Mouse (Mus musculus) neural tube, embryonic 11.5 days (tissue): ENCODE results near the gene Tmem125. TPM values are rescaled to one million over a fixed set of nuclear protein-coding genes. Genes with fewer than 3 reads are reported as not detected.
A peak's percentile ranks its signal among the peaks of the same experiment; 100 is the strongest.

Experiments
- ATAC-seq: fragments of 200-750 bp; cut with Nextera tagmentation; 2 replicates; pipeline ENCODE4 v1.8.0; 2017; ENCODE audit warnings: moderate number of reproducible peaks, mild to moderate bottlenecking, moderate TSS enrichment, moderate library complexity; ENCODE audit not compliant: insufficient read depth, low FRiP score, low TSS enrichment
- DNase-seq: peaks from one replicate; pipeline ENCODE4 v3.0.0-alpha.2; 2015; ENCODE audit warnings: low spot score
- H3K27ac ChIP-seq: fragments of 300-500 bp; sonication (generic); 2 replicates; pipeline ENCODE4 v1.5.1; 2014; ENCODE audit warnings: low read depth, mild to moderate bottlenecking, low read length
- H3K27me3 ChIP-seq: fragments of 300-500 bp; sonication (generic); 2 replicates; pipeline ENCODE4 v1.6.1; 2014; ENCODE audit warnings: mild to moderate bottlenecking, low read length, mixed read lengths; ENCODE audit not compliant: control insufficient read depth, insufficient read depth
- H3K36me3 ChIP-seq: fragments of 300-500 bp; sonication (generic); 2 replicates; pipeline ENCODE4 v1.6.1; 2014; ENCODE audit warnings: mild to moderate bottlenecking, low read length, moderate library complexity, mixed read lengths; ENCODE audit not compliant: control insufficient read depth, insufficient read depth
- H3K4me1 ChIP-seq: fragments of 300-500 bp; sonication (generic); 2 replicates; pipeline ENCODE4 v1.6.1; 2014; ENCODE audit warnings: low read length, mixed read lengths; ENCODE audit not compliant: control insufficient read depth, insufficient read depth
- H3K4me2 ChIP-seq: fragments of 300-500 bp; sonication (generic); 2 replicates; pipeline ENCODE4 v1.6.1; 2014; ENCODE audit warnings: low read depth, mild to moderate bottlenecking, moderate library complexity
- H3K4me3 ChIP-seq: fragments of 300-500 bp; sonication (generic); 2 replicates; pipeline ENCODE4 v1.5.1; 2014; ENCODE audit warnings: low read depth, low read length
- H3K9ac ChIP-seq: fragments of 300-500 bp; sonication (generic); 2 replicates; pipeline ENCODE4 v1.6.1; 2014; ENCODE audit warnings: mild to moderate bottlenecking, low read length
- H3K9me3 ChIP-seq: fragments of 300-500 bp; sonication (generic); 2 replicates; pipeline ENCODE4 v1.6.1; 2016; ENCODE audit warnings: low read length; ENCODE audit not compliant: control insufficient read depth
- WGBS: fragments of 180-500 bp; shearing (Covaris S2); extraction: QIAGEN DNeasy Blood & Tissue Kit; methylation state at CpG from one replicate; pipeline ENCODE4 v1.1.7; 2014; 5-methylcytosine and 5-hydroxymethylcytosine counted together
- polyA plus RNA-seq: library from polyadenylated mRNA; unstranded; fragments of >200 nt; fragmentation: Nextera tagmentation; extraction: Ambion mirVana; gene quantifications from 2 replicates; pipeline ENCODE4 v1.2.1, GENCODE M21; 2014

The Tmem125 gene
- polyA plus RNA-seq, 1 experiment from 2014 or later = not detected

DNA sequence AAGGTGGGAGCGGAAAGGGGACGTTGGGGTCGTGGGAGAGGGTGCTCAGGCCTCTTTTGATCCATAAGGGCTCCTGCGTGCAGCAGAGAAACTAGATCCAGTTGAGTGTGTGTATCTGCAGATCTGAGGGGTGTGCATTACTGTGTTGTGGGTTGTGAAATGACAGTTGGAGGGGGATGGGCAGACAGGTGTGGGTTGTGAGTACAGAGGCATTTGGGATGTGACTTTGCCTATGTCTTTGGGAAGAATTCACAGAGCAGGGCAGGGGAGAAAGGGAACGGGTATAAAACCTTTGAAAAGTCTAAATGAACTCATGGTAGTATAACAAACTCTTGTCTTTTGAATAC is 16.5 kb downstream of the Tmem125 start:
- Histone ChIP-seq H3K4me3 (no peak overlapping the region), H3K9ac (no peak overlapping the region), H3K36me3 (no peaks in the 10 kb centered on the region), H3K4me1 (no peaks in the 10 kb centered on the region), H3K27ac (no peak overlapping the region), H3K27me3 (no peaks in the 10 kb centered on the region), H3K4me2 (no peak overlapping the region), H3K9me3 (no peaks in the 10 kb centered on the region)
- no peak for DNase-seq
- WGBS = 46% methylated on average over 5 of the region's 5 CpGs
- ATAC-seq = no peak

DNA sequence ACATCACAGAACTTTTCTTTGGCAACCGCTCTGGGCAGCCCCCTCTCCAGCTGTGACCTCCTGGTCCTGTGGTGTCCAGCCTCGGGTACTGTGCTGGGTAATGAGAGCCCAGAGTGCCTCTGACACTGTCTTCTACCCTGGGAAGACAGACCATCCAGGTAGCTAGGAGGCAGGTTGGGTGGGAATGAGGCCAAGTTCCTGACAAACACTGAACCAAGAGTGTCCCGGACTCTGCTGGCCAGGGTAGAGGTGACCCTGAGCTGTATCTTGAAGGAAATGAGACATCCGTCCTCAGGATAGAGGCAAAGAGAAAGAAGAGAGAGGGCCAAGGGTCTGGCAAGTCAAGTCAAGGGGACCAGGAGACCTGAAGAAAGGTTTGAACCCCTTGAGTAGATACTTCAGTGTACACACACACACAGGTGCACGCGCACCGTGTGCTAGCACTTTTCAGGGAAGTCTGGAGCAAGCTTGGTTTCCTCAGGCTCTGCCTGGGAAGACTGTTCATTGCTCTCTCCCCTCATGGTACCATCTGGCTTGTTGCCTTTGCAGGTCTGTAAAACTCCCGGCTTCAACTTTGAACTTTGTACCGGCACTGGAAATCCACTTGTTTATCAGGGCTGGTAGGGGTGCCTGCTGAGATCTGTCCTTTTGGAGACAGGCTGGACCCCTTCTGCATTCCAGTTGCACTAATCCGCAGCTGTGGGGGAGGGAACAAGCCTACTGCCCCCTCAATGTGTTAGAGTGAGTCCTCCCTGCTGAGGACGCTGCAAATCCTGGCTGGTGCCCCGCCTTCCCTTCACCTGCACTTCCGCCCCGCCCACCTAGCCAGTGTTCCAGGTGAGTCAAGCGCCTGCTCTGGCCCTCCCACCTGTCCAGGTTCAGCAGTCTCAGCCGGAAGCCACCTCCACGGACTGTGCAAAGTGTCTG is 17.2 kb downstream of the Tmem125 start, which contains the start of gene 2610528J11Rik:
Gene 2610528J11Rik (plus strand): TSS at position 592 of the 927 bp plus-strand sequence.
- Histone ChIP-seq H3K9ac (no peak within 1 kb of the TSS), H3K4me1 (no peaks in the 10 kb centered on the region), H3K4me3 (no peak within 1 kb of the TSS), H3K9me3 (no peaks in the 10 kb centered on the region), H3K27ac (no peak within 1 kb of the TSS), H3K27me3 (no peaks in the 10 kb centered on the region), H3K36me3 (no peaks in the 10 kb centered on the region), H3K4me2 (no peak within 1 kb of the TSS)
- DNase-seq (no peak), ATAC-seq (no peak)
- 40% methylated on average over 17 of the region's 17 CpGs for WGBS

DNA sequence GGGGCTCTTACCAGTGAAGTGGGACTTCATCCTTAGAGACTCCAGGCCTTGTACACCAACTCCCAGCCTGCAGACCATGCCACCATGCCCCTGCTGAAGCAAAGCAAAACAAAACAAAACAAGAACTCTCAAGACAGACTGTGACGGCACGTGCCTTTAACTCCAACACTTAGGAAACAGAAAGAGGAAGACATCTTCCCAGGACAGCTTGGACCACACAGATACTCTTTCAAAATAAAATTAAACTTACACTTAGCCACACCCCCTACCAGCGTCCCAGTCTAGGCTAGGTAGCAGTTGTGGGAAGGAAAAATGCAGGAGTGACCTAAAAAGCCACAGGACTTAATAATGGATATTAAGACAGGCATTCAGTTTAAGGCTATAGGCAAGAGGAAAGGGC is 18.1 kb downstream of the Tmem125 start:
- WGBS = 80% methylated on average over 3 of the region's 3 CpGs

DNA sequence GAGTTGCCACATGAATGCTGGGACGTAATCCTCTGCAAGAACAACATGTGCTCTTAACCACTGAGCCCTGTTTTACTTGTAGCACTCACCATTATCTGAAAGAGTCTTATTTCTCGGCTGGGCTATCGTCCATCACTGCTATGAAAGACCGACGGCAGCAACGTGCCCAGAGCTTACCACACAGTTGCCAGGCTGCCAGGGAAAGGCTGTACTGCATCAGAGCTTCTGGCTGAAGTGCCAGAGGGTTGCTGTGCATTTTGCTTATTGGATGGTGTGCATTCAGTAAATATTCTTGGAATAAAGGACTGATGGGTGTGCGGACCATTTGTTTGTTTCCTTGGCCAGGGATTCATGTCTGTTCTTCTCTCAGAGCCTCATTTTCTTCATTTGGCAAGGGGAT is 19.9 kb downstream of the Tmem125 start:
- ATAC-seq = no peak
- no peaks in the 10 kb centered on the region for H3K27me3 ChIP-seq
- H3K9me3 ChIP-seq = no peaks in the 10 kb centered on the region
- H3K4me1 ChIP-seq = no peaks in the 10 kb centered on the region
- 64% methylated on average over 7 of the region's 7 CpGs for WGBS
- H3K27ac ChIP-seq = no peak overlapping the region
- no peaks in the 10 kb centered on the region for H3K36me3 ChIP-seq
- no peak overlapping the region for H3K4me3 ChIP-seq
- no peak for DNase-seq
- no peak overlapping the region for H3K9ac ChIP-seq
- H3K4me2 ChIP-seq = no peak overlapping the region

More for the DNA sequence above, 18.1 kb downstream of the Tmem125 start:
- Histone ChIP-seq H3K36me3 (no peaks in the 10 kb centered on the region), H3K27ac (no peak overlapping the region), H3K9ac (no peak overlapping the region), H3K4me3 (no peak overlapping the region), H3K4me2 (no peak overlapping the region), H3K27me3 (no peaks in the 10 kb centered on the region), H3K4me1 (no peaks in the 10 kb centered on the region), H3K9me3 (no peaks in the 10 kb centered on the region)
- DNase-seq (no peak), ATAC-seq (no peak)

DNA sequence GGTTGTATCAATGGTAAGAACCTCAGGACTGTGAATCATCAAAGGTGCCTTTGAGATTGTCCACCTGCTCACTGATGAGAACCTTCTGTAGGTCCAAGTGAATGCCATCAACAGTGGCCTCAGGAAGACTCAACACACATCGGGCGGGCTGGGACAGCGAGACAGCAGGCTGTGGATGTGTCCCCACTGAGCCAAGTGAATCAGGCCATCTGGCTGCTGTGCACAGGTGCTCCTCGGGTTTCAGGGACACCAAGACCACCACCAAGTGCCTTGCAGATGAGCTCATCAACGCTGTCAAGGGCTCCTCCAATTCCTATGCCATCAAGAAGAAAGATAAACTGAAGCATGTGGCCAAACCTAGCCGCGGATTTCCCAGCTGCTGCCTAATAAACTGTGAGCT is 21.6 kb downstream of the Tmem125 start:
- no peak overlapping the region for H3K4me2 ChIP-seq
- no peak overlapping the region for H3K9ac ChIP-seq
- ATAC-seq (no peak), DNase-seq (no peak)
- H3K36me3 ChIP-seq = no peaks in the 10 kb centered on the region
- no peaks in the 10 kb centered on the region for H3K4me1 ChIP-seq
- no peaks in the 10 kb centered on the region for H3K27me3 ChIP-seq
- no peak overlapping the region for H3K4me3 ChIP-seq
- no peak overlapping the region for H3K27ac ChIP-seq
- 87% methylated on average over 7 of the region's 7 CpGs for WGBS
- H3K9me3 ChIP-seq = no peaks in the 10 kb centered on the region

DNA sequence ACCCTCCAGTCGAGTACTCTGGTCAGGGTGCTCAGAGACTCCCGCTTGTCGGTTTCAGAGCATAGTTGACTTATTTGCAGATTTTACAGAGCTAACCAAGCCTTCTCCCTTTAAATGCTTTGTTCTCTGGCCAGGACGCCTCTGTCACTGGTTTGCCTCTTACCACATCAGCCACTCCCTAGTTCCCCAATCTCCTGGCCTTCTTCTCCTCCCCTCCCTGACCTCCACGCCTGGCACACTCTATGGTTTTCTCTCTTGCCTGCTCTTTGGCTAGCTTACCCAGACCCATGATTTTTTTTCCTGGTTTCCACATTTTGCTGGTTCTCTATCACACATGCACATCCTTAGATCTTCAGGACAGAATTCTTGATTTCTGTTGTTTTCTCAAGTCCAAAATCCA is 25.6 kb downstream of the Tmem125 start:
- DNase-seq = no peak
- Histone ChIP-seq H3K27me3 (no peaks in the 10 kb centered on the region), H3K27ac (no peak overlapping the region), H3K9ac (no peak overlapping the region), H3K36me3 (no peaks in the 10 kb centered on the region), H3K4me3 (no peak overlapping the region), H3K9me3 (no peaks in the 10 kb centered on the region), H3K4me2 (no peak overlapping the region), H3K4me1 (no peaks in the 10 kb centered on the region)
- WGBS = 63% methylated on average over 5 of the region's 5 CpGs
- no peak for ATAC-seq

- no peaks in the 10 kb centered on the region for H3K27me3 ChIP-seq
- H3K27ac ChIP-seq = no peak overlapping the region
- H3K9ac ChIP-seq = no peak overlapping the region
- H3K9me3 ChIP-seq = no peaks in the 10 kb centered on the region
- DNase-seq (no peak), ATAC-seq (no peak)
- H3K4me3 ChIP-seq = no peak overlapping the region
- 0 out of 2 replicates have a peak overlapping the region, but pooled peaks have one; percentile 4 for H3K4me2 ChIP-seq
- 33% methylated on average over 16 of the region's 16 CpGs for WGBS
- H3K36me3 ChIP-seq = no peaks in the 10 kb centered on the region
- no peaks in the 10 kb centered on the region for H3K4me1 ChIP-seq
Measured at GRCm38 (mm10) chr4:118517497-118518146, 26.2 kb downstream of the Tmem125 start.

- no peak overlapping the region for H3K27ac ChIP-seq
- H3K9ac ChIP-seq = no peak overlapping the region
- DNase-seq (peak; percentile 19), ATAC-seq (no peak)
- H3K4me1 ChIP-seq = no peaks in the 10 kb centered on the region
- H3K9me3 ChIP-seq = no peaks in the 10 kb centered on the region
- no peak overlapping the region for H3K4me3 ChIP-seq
- no peaks in the 10 kb centered on the region for H3K36me3 ChIP-seq
- no peaks in the 10 kb centered on the region for H3K27me3 ChIP-seq
- H3K4me2 ChIP-seq = 0 out of 2 replicates have a peak overlapping the region, but pooled peaks have one; percentile 4
- WGBS = 33% methylated on average over 20 of the region's 20 CpGs
Measured at GRCm38 (mm10) chr4:118516699-118517496, 26.9 kb downstream of the Tmem125 start.
